Mouse (Mus musculus) forebrain, embryonic 13.5 days (tissue): ENCODE measurements around the gene Trub1. TPM values are rescaled to one million over a fixed set of nuclear protein-coding genes. Genes with fewer than 3 reads are reported as not detected.

Source experiments
- ATAC-seq: fragments of 200-750 bp; cut with Nextera tagmentation; 2 replicates; pipeline ENCODE4 v1.8.0; 2017
- H3K27ac ChIP-seq: fragments of 300-500 bp; sonication (generic); 2 replicates; pipeline ENCODE4 v1.5.1; 2015; ENCODE audit warnings: inconsistent platforms, mild to moderate bottlenecking, moderate library complexity
- H3K27me3 ChIP-seq: fragments of 300-500 bp; sonication (generic); 2 replicates; pipeline ENCODE4 v1.6.1; 2015; ENCODE audit warnings: mild to moderate bottlenecking, inconsistent platforms
- H3K36me3 ChIP-seq: fragments of 300-500 bp; sonication (generic); 2 replicates; pipeline ENCODE4 v1.6.1; 2015; ENCODE audit warnings: mild to moderate bottlenecking, inconsistent platforms; ENCODE audit not compliant: poor library complexity, severe bottlenecking
- H3K4me1 ChIP-seq: fragments of 300-500 bp; sonication (generic); 2 replicates; pipeline ENCODE4 v1.6.1; 2015; ENCODE audit warnings: inconsistent platforms
- H3K4me2 ChIP-seq: fragments of 300-500 bp; sonication (generic); 2 replicates; pipeline ENCODE4 v1.6.1; 2015; ENCODE audit warnings: inconsistent platforms, mild to moderate bottlenecking, moderate library complexity
- H3K4me3 ChIP-seq: fragments of 300-500 bp; sonication (generic); 2 replicates; pipeline ENCODE4 v1.5.1; 2015; ENCODE audit warnings: mild to moderate bottlenecking, inconsistent platforms
- H3K9ac ChIP-seq: fragments of 300-500 bp; sonication (generic); 2 replicates; pipeline ENCODE4 v1.6.1; 2015; ENCODE audit warnings: mild to moderate bottlenecking, inconsistent platforms
- H3K9me3 ChIP-seq: fragments of 300-500 bp; sonication (generic); replicated peaks from 2 replicates; pipeline ENCODE4 v1.6.1; 2016; ENCODE audit warnings: inconsistent platforms
- WGBS: fragments of 180-500 bp; shearing (Covaris S2); methylation state at CpG from one replicate; pipeline ENCODE4 v1.1.7; 2015; 5-methylcytosine and 5-hydroxymethylcytosine counted together
- polyA plus RNA-seq: library from polyadenylated mRNA; unstranded; fragments of >200 nt; fragmentation: Nextera tagmentation; extraction: Ambion mirVana; gene quantifications from 2 replicates; pipeline ENCODE4 v1.2.1, GENCODE M21; 2015

Gene Trub1
- polyA plus RNA-seq, 1 experiment from 2014 or later = 14.8 TPM

DNA sequence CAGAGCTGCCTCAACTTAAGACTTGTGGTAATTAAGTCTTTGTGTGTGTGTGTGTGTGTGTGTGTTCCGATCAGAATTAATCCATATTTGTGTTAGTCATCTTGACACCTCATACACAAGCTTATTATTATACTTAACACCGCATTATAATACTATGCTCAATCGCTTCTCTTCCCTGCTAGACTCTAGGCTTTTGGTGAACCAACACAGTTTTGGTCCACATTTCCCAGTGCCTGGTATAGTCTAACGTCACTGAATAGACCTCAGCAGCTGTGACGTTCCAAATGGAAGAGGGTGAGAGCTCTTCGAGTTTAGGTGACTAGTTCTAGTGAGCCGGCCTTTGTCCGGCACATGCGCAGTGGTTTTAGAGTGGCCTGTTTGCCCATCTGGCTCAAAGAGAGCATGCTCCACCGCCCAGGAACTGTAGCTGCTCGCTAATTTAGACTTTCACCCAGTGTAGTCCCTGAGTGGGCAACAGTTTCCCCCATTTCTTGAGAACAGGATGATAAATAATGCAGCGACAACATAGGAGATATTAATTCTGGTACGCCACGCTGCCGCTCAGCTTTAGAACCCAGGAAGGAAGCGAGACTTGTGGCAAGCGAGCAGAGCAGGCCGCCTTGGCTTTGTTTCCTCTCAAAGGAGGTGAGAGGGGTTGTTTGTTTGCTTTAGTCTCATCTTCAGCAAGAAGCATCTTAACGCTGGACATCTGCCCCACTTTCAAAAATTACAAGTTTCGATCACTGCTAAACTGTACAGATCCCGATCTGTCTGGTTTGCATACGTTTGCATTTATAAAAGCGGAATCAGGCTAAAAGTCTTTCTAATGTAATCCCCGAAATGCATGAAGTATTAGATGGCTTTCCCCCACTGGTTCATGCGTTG, 52.6 kb downstream of the Trub1 start:
- peak overlapping the region; percentile 33; the same call in 1 of the 2 replicates for H3K4me2 ChIP-seq
- no peaks in the 10 kb centered on the region for H3K36me3 ChIP-seq
- 0 out of 2 replicates have a peak overlapping the region, but pooled peaks have one; percentile 10 for H3K27ac ChIP-seq
- H3K4me1 ChIP-seq = peaks cover 9% of the 10 kb centered on the region; the same call in 1 of the 2 replicates
- H3K4me3 ChIP-seq = no peak overlapping the region
- H3K9ac ChIP-seq = no peak overlapping the region
- ATAC-seq = peak; percentile 78
- WGBS = 58% methylated on average over 25 of the region's 25 CpGs
- H3K27me3 ChIP-seq = no peaks in the 10 kb centered on the region
- no peaks in the 10 kb centered on the region for H3K9me3 ChIP-seq

DNA sequence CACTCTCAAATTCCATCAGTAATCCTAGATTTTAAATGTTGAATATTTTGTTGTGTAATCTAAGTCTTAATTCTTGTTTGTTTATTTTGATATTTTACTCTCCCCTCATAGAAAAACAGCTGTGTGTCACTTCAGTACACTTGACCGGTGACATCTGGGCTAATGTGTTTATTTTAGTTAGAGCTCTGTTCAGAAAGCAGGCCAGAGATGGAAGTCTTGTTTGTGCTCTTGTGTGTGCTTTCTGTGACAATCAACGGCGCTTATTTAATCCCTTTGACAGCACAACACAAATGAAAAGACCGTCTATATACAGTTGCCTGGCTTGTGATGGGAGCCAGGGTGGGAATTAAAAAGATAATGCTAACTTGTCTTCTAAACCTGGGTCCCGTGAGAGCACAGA, 53.9 kb downstream of the Trub1 start:
- Histone ChIP-seq H3K4me2 (no peak overlapping the region), H3K9me3 (no peaks in the 10 kb centered on the region), H3K4me1 (peaks cover 9% of the 10 kb centered on the region; the same call in 1 of the 2 replicates), H3K9ac (no peak overlapping the region), H3K4me3 (no peak overlapping the region), H3K27ac (no peak overlapping the region), H3K36me3 (no peaks in the 10 kb centered on the region), H3K27me3 (no peaks in the 10 kb centered on the region)
- WGBS = 46% methylated on average over 5 of the region's 5 CpGs
- no peak for ATAC-seq

DNA sequence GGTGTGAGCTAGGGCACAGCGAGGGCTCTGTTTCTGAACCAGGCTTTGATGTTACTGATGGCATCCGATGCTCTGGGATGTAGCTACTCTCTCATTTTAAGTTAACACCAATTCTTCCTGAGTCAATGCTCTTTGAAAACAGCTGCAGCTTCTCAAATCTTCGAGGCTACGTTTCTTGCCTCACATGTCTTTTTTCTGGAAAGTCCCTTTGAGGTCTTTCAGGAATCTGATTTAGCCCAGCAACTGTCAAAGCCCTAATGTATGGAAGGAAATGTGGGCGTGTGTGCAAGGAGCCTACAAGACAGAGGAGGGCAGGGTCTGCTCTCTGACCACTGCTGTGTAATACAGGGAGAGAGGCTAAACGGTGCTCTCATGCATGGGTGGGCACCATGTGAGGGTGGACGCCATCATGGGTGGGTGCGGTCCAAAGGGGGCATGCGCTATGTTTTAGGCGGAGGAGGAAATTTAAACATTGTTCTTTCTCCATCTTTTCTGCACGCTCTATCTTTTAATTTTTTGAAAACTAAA, 55.6 kb downstream of the Trub1 start:
- ATAC-seq = no peak
- Histone ChIP-seq H3K36me3 (no peaks in the 10 kb centered on the region), H3K27ac (no peak overlapping the region), H3K27me3 (no peaks in the 10 kb centered on the region), H3K4me3 (no peak overlapping the region), H3K9me3 (no peaks in the 10 kb centered on the region), H3K9ac (no peak overlapping the region), H3K4me2 (no peak overlapping the region), H3K4me1 (peaks cover 9% of the 10 kb centered on the region; the same call in 1 of the 2 replicates)
- WGBS = 88% methylated on average over 11 of the region's 11 CpGs

DNA sequence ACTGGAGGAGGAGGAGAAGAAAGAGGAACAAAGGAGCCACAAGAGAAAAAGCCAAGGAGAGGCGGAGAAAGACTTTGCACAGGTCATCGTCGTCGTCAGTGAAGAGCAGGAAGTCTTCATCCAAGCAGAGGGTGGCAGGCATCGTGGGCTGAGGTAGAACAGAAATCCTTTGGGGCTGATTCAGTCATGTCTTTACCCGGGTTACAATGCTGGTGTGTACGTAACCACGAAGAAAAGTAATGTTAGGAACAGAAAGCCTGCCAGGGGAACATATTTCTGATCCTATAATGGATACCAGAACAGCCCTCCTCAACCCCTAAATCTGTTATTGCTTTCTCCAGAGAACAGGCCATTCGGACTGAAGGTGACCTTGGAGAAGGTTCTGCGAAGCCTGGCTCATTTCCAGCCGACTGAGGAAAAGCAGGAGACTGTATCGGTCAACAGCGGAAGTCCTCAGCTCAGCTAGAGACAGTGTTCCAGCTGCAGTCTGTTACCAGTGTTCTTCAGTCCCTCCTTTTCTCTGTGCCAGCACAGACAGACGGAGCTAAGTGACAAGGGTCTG, 57.1 kb downstream of the Trub1 start:
- no peak for ATAC-seq
- Histone ChIP-seq H3K4me3 (no peak overlapping the region), H3K27me3 (no peaks in the 10 kb centered on the region), H3K4me1 (peaks cover 9% of the 10 kb centered on the region; the same call in 1 of the 2 replicates), H3K36me3 (no peaks in the 10 kb centered on the region), H3K9ac (no peak overlapping the region), H3K4me2 (no peak overlapping the region), H3K9me3 (no peaks in the 10 kb centered on the region), H3K27ac (no peak overlapping the region)
- 79% methylated on average over 14 of the region's 14 CpGs for WGBS

DNA sequence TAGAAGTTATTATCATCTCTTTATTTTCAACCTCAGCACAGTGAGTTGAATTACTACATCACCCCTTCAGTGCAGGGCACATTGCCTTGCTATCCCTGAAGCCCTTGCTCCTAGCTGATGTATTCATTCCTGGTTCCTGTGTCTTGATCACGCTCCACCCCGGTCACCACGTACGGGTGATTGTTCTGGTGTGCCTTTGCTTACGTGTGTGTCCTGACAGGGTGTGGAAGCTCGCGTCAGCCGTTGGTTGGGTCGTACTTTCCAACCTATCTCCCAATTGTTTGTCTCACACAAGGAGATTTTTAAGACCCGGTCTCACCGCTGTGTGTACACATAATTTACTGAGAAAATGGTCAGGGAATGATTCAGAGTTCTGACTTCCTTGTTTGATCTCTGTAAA, 58.1 kb downstream of the Trub1 start:
- WGBS = 92% methylated on average over 11 of the region's 11 CpGs
- Histone ChIP-seq H3K27me3 (no peaks in the 10 kb centered on the region), H3K4me3 (no peak overlapping the region), H3K4me2 (no peak overlapping the region), H3K27ac (no peak overlapping the region), H3K9ac (no peak overlapping the region), H3K4me1 (peaks cover 3% of the 10 kb centered on the region; the same call in 1 of the 2 replicates), H3K9me3 (no peaks in the 10 kb centered on the region), H3K36me3 (no peaks in the 10 kb centered on the region)
- ATAC-seq = no peak

DNA sequence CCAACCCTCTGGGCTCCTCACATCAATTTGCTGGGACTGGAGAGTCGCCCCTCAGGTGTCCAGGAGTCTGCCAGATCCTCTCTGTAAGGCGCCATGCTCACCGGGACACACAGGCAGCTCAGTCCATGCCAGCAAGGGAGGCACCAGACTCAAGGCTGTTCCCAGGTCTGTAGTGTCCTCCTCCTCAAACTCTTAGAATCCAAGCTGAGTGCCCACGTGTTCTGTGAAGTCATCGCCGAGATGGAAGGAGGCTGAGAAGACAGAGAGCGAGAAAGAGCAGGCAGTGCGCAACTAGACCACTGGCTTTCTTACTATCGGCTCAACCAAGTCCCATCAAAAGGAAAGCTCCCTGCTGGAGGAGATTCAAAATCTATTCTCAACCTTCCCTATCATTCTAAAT, 60.4 kb downstream of the Trub1 start:
- H3K9me3 ChIP-seq = no peaks in the 10 kb centered on the region
- 87% methylated on average over 9 of the region's 9 CpGs for WGBS
- H3K9ac ChIP-seq = no peak overlapping the region
- no peak overlapping the region for H3K27ac ChIP-seq
- H3K4me3 ChIP-seq = no peak overlapping the region
- H3K4me2 ChIP-seq = no peak overlapping the region
- ATAC-seq = no peak
- H3K36me3 ChIP-seq = no peaks in the 10 kb centered on the region
- no peaks in the 10 kb centered on the region for H3K4me1 ChIP-seq
- no peaks in the 10 kb centered on the region for H3K27me3 ChIP-seq

DNA sequence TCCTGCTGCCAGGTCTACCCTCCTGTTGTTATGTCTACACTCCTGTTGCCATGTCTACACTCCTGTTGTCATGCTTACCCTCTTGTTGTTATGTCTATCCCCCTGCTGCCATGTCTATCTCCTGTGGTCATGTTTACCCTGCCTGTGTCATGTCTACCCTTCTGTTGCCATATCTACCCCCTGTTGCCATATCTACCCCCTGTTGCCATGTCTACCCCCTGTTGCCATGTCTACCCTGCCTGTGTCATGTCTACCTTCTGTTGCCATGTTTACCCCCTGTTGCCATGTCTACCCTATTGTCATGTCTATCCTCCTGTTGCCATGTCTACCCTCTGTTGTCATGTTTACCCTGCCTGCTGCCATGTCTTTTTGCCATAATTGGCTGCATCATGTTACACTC, 69.0 kb downstream of the Trub1 start:
- H3K4me3 ChIP-seq = no peak overlapping the region
- H3K9ac ChIP-seq = no peak overlapping the region
- H3K27ac ChIP-seq = no peak overlapping the region
- H3K4me1 ChIP-seq = 0 out of 2 replicates have a peak, but pooled peaks cover 6% of the 10 kb centered on the region
- no peak overlapping the region for H3K4me2 ChIP-seq
- H3K36me3 ChIP-seq = no peaks in the 10 kb centered on the region
- peak; percentile 10; the same call in 1 of the 2 replicates for ATAC-seq
- H3K9me3 ChIP-seq = no peaks in the 10 kb centered on the region
- no peaks in the 10 kb centered on the region for H3K27me3 ChIP-seq

DNA sequence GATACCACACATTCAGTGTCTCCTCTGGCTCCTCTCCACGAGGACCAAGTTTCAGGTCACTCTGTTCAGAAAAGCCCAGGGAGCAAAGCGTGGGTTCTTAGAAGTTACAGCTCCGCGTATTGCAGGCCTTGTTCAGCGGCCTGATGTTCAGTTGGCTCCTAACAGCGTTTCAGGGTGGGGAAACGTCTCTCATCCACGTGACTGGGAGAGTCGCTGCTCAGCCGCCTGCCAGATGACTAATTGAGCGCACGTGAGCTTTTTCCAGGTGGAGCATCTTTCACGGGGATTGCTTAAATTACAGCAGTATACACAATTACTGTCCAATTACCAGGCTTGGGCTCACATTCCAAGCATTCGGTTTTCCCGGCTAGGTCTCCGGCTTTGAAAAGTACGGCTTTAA, 70.7 kb downstream of the Trub1 start:
- H3K9ac ChIP-seq = no peak overlapping the region
- no peaks in the 10 kb centered on the region for H3K36me3 ChIP-seq
- H3K4me3 ChIP-seq = no peak overlapping the region
- no peaks in the 10 kb centered on the region for H3K27me3 ChIP-seq
- 51% methylated on average over 17 of the region's 17 CpGs for WGBS
- ATAC-seq = peak; percentile 65; the same call in 1 of the 2 replicates
- H3K4me2 ChIP-seq = peak overlapping the region; percentile 20; the same call in 1 of the 2 replicates
- H3K4me1 ChIP-seq = peaks cover 10% of the 10 kb centered on the region; the same call in 1 of the 2 replicates
- H3K27ac ChIP-seq = no peak overlapping the region
- no peaks in the 10 kb centered on the region for H3K9me3 ChIP-seq

DNA sequence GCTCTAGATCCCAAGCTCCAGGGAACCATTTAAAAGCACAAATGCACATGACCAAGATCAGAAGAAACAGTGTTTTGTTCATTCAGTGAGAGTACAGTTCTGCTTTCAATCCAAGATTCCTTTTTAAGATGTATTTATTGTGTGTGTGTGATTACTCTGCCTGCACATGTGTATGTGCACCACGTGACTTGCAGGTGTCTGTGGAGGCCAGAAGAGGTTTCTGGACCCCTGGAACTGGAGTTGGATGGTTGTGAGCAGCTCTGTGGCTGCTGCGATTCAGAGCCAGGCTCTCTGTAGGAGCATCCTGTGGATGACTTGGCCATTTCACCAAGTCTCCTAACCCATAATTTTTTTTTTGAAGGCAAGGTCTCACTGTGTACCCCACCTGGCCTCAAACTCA, 73.0 kb downstream of the Trub1 start:
- no peak for ATAC-seq
- H3K27me3 ChIP-seq = no peaks in the 10 kb centered on the region
- no peak overlapping the region for H3K27ac ChIP-seq
- 83% methylated on average over 2 of the region's 2 CpGs for WGBS
- H3K4me1 ChIP-seq = peaks cover 10% of the 10 kb centered on the region; the same call in 1 of the 2 replicates
- H3K9me3 ChIP-seq = no peaks in the 10 kb centered on the region
- no peak overlapping the region for H3K4me3 ChIP-seq
- H3K9ac ChIP-seq = no peak overlapping the region
- no peaks in the 10 kb centered on the region for H3K36me3 ChIP-seq
- H3K4me2 ChIP-seq = no peak overlapping the region

DNA sequence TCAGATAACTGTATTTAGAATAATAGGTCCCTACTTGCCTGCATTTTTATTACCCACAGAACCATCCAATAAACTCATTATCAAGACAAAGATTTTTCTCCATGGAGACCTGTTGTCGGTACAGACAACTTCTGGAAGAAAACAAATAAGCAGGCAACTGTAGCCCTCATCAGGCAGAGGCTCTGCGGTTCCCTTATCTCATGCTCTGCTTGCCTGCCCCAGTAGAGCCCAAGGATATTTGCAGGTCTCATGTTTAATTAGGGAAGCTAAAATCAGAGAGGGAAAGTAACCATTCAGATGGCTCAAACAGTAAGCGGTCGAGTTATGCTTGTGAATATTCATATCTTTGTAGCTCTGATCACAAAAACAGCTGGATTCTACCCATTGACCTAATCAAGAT, 77.5 kb downstream of the Trub1 start:
- Histone ChIP-seq H3K4me3 (no peak overlapping the region), H3K4me1 (peaks cover 4% of the 10 kb centered on the region; the same call in 1 of the 2 replicates), H3K27ac (no peak overlapping the region), H3K36me3 (no peaks in the 10 kb centered on the region), H3K27me3 (0 out of 2 replicates have a peak, but pooled peaks cover 3% of the 10 kb centered on the region), H3K9ac (no peak overlapping the region), H3K9me3 (no peaks in the 10 kb centered on the region), H3K4me2 (no peak overlapping the region)
- WGBS = 86% methylated on average over 4 of the region's 4 CpGs
- ATAC-seq = no peak

DNA sequence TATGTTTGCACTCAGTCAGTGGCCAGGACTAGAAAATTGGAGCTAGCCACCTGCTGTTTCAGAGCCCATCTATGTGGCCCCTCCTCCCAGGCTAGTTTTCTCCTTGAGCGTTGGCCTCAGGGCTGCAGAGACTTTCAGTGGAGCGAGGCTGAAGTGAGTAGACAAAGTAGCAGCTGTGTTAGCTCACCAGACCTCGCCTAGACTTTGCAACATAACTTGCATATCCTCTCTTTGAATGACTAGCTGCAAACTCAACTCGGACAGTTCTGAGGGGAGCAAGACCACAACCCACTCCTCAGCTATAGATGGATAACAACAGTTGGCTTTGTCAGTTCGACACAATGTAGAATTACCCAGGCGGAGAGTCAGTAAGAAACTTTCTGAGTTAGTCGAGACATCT, 81.5 kb downstream of the Trub1 start:
- no peak overlapping the region for H3K27ac ChIP-seq
- no peak overlapping the region for H3K4me3 ChIP-seq
- no peak for ATAC-seq
- H3K36me3 ChIP-seq = no peaks in the 10 kb centered on the region
- WGBS = 83% methylated on average over 7 of the region's 7 CpGs
- 0 out of 2 replicates have a peak, but pooled peaks cover 3% of the 10 kb centered on the region for H3K27me3 ChIP-seq
- H3K4me1 ChIP-seq = peaks cover 20% of the 10 kb centered on the region
- no peak overlapping the region for H3K9ac ChIP-seq
- no peaks in the 10 kb centered on the region for H3K9me3 ChIP-seq
- no peak overlapping the region for H3K4me2 ChIP-seq

DNA sequence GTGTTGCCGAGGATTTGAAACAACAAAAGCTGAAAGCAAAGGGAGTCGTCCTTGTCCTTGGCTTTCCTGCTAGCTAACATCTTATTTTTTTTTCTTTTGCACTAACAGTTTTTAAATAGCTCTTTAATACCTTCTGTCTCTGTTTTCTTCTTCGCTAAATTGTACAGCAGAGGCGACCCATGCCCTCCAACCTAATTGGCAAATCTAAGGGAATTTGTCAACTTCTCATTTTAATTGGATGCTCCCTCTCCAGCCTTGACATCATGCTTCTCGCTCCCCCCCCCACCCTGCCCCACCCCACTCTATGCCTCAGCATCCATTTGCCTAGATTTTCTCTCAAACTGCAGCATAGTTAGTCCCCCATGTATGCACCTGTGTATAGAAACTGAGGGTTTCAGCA, 83.8 kb downstream of the Trub1 start:
- ATAC-seq = 0 out of 2 replicates have a peak, but pooled peaks have one; percentile 8

More for the DNA sequence above, 83.8 kb downstream of the Trub1 start:
- Histone ChIP-seq H3K36me3 (no peaks in the 10 kb centered on the region), H3K27me3 (0 out of 2 replicates have a peak, but pooled peaks cover 3% of the 10 kb centered on the region), H3K4me2 (no peak overlapping the region), H3K9ac (no peak overlapping the region), H3K4me1 (peaks cover 20% of the 10 kb centered on the region), H3K27ac (peak overlapping the region; percentile 54; the same call in 1 of the 2 replicates), H3K4me3 (no peak overlapping the region), H3K9me3 (0 out of 2 replicates have a peak, but pooled peaks cover under 1% of the 10 kb centered on the region)
- 13% methylated on average over 5 of the region's 5 CpGs for WGBS
